Mouse (Mus musculus): ENCODE results near the gene Gtse1. TPM values are rescaled to one million over a fixed set of nuclear protein-coding genes. Genes with fewer than 3 reads are reported as not detected.
A peak's percentile ranks its signal among the peaks of the same experiment; 100 is the strongest.

Gene Gtse1
- polyA plus RNA-seq, 1 experiment from 2014 or later: 62.7 TPM

GRCm38 (mm10) chr15:85900801-85901200, 41.3 kb downstream of the Gtse1 start:
- H3K36me3 ChIP-seq (ENCODE audit: control insufficient read depth, insufficient read depth, low read length): peaks cover 2% of the 10 kb centered on the region; the same call in 1 of the 2 replicates
- no peak for DNase-seq (ENCODE audit: low spot score)
- WGBS: 85% methylated on average over 12 of the region's 12 CpGs

GRCm38 (mm10) chr15:85902505-85902904, 43.0 kb downstream of the Gtse1 start:
- Histone ChIP-seq H3K4me1 (replicated peaks; ENCODE audit: control insufficient read depth, insufficient read depth, low read length) (0 out of 2 replicates have a peak, but pooled peaks cover 2% of the 10 kb centered on the region), H3K4me3 (ENCODE audit: low read depth, low read length) (no peak overlapping the region), H3K27ac (ENCODE audit: low read depth, low read length) (no peak overlapping the region), H3K9me3 (ENCODE audit: control insufficient read depth, low read length) (no peaks in the 10 kb centered on the region), H3K36me3 (ENCODE audit: control insufficient read depth, insufficient read depth, low read length) (peaks cover 2% of the 10 kb centered on the region; the same call in 1 of the 2 replicates), H3K9ac (ENCODE audit: low read length) (no peak overlapping the region), H3K27me3 (ENCODE audit: control insufficient read depth, insufficient read depth, low read length) (no peaks in the 10 kb centered on the region), H3K4me2 (ENCODE audit: low read depth, low read length, severe bottlenecking) (no peak overlapping the region)
- no peak for DNase-seq (ENCODE audit: low spot score)
- ATAC-seq (replicated peaks; ENCODE audit: low FRiP score): no peak
- WGBS: 84% methylated on average over 10 of the region's 10 CpGs

More at GRCm38 (mm10) chr15:85900801-85901200, 41.3 kb downstream of the Gtse1 start:
- no peak overlapping the region for H3K4me3 ChIP-seq (ENCODE audit: low read depth, low read length)
- no peak overlapping the region for H3K9ac ChIP-seq (ENCODE audit: low read length)
- H3K4me1 ChIP-seq (replicated peaks; ENCODE audit: control insufficient read depth, insufficient read depth, low read length): 0 out of 2 replicates have a peak, but pooled peaks cover 2% of the 10 kb centered on the region
- no peak for ATAC-seq (replicated peaks; ENCODE audit: low FRiP score)
- H3K27ac ChIP-seq (ENCODE audit: low read depth, low read length): no peak overlapping the region
- H3K4me2 ChIP-seq (ENCODE audit: low read depth, low read length, severe bottlenecking): no peak overlapping the region
- no peaks in the 10 kb centered on the region for H3K9me3 ChIP-seq (ENCODE audit: control insufficient read depth, low read length)
- H3K27me3 ChIP-seq (ENCODE audit: control insufficient read depth, insufficient read depth, low read length): no peaks in the 10 kb centered on the region

GRCm38 (mm10) chr15:85903826-85904225, 44.3 kb downstream of the Gtse1 start:
- Histone ChIP-seq H3K4me2 (ENCODE audit: low read depth, low read length, severe bottlenecking) (no peak overlapping the region), H3K4me3 (ENCODE audit: low read depth, low read length) (no peak overlapping the region), H3K27ac (ENCODE audit: low read depth, low read length) (no peak overlapping the region), H3K9ac (ENCODE audit: low read length) (no peak overlapping the region), H3K27me3 (ENCODE audit: control insufficient read depth, insufficient read depth, low read length) (no peaks in the 10 kb centered on the region), H3K36me3 (ENCODE audit: control insufficient read depth, insufficient read depth, low read length) (peaks cover 2% of the 10 kb centered on the region; the same call in 1 of the 2 replicates), H3K4me1 (replicated peaks; ENCODE audit: control insufficient read depth, insufficient read depth, low read length) (0 out of 2 replicates have a peak, but pooled peaks cover 2% of the 10 kb centered on the region), H3K9me3 (ENCODE audit: control insufficient read depth, low read length) (no peaks in the 10 kb centered on the region)
- no peak for DNase-seq (ENCODE audit: low spot score)
- WGBS: 76% methylated on average over 8 of the region's 8 CpGs
- no peak for ATAC-seq (replicated peaks; ENCODE audit: low FRiP score)

GRCm38 (mm10) chr15:85908660-85909491, 49.3 kb downstream of the Gtse1 start:
- ATAC-seq (replicated peaks; ENCODE audit: low FRiP score): no peak
- no peak overlapping the region for H3K9ac ChIP-seq (ENCODE audit: low read length)
- H3K4me1 ChIP-seq (replicated peaks; ENCODE audit: control insufficient read depth, insufficient read depth, low read length): no peaks in the 10 kb centered on the region
- WGBS: 92% methylated on average over 7 of the region's 7 CpGs
- DNase-seq (ENCODE audit: low spot score): no peak
- no peak overlapping the region for H3K27ac ChIP-seq (ENCODE audit: low read depth, low read length)
- no peaks in the 10 kb centered on the region for H3K36me3 ChIP-seq (ENCODE audit: control insufficient read depth, insufficient read depth, low read length)
- H3K4me3 ChIP-seq (ENCODE audit: low read depth, low read length): no peak overlapping the region
- H3K4me2 ChIP-seq (ENCODE audit: low read depth, low read length, severe bottlenecking): no peak overlapping the region
- no peaks in the 10 kb centered on the region for H3K9me3 ChIP-seq (ENCODE audit: control insufficient read depth, low read length)
- H3K27me3 ChIP-seq (ENCODE audit: control insufficient read depth, insufficient read depth, low read length): no peaks in the 10 kb centered on the region

GRCm38 (mm10) chr15:85909492-85909829, 49.9 kb downstream of the Gtse1 start:
- ATAC-seq (replicated peaks; ENCODE audit: low FRiP score): no peak
- Histone ChIP-seq H3K9ac (ENCODE audit: low read length) (no peak overlapping the region), H3K4me3 (ENCODE audit: low read depth, low read length) (no peak overlapping the region), H3K9me3 (ENCODE audit: control insufficient read depth, low read length) (no peaks in the 10 kb centered on the region), H3K27ac (ENCODE audit: low read depth, low read length) (no peak overlapping the region), H3K4me2 (ENCODE audit: low read depth, low read length, severe bottlenecking) (no peak overlapping the region), H3K4me1 (replicated peaks; ENCODE audit: control insufficient read depth, insufficient read depth, low read length) (no peaks in the 10 kb centered on the region), H3K27me3 (ENCODE audit: control insufficient read depth, insufficient read depth, low read length) (no peaks in the 10 kb centered on the region), H3K36me3 (ENCODE audit: control insufficient read depth, insufficient read depth, low read length) (no peaks in the 10 kb centered on the region)
- DNase-seq (ENCODE audit: low spot score): no peak
- WGBS: 90% methylated on average over 3 of the region's 3 CpGs

GRCm38 (mm10) chr15:85909931-85910330, 50.4 kb downstream of the Gtse1 start:
- Histone ChIP-seq H3K4me2 (ENCODE audit: low read depth, low read length, severe bottlenecking) (no peak overlapping the region), H3K9ac (ENCODE audit: low read length) (no peak overlapping the region), H3K9me3 (ENCODE audit: control insufficient read depth, low read length) (no peaks in the 10 kb centered on the region), H3K4me1 (replicated peaks; ENCODE audit: control insufficient read depth, insufficient read depth, low read length) (no peaks in the 10 kb centered on the region), H3K36me3 (ENCODE audit: control insufficient read depth, insufficient read depth, low read length) (no peaks in the 10 kb centered on the region), H3K4me3 (ENCODE audit: low read depth, low read length) (no peak overlapping the region), H3K27ac (ENCODE audit: low read depth, low read length) (no peak overlapping the region), H3K27me3 (ENCODE audit: control insufficient read depth, insufficient read depth, low read length) (no peaks in the 10 kb centered on the region)
- DNase-seq (ENCODE audit: low spot score): no peak
- WGBS: 76% methylated on average over 10 of the region's 10 CpGs
- no peak for ATAC-seq (replicated peaks; ENCODE audit: low FRiP score)

GRCm38 (mm10) chr15:85913605-85914004, 54.1 kb downstream of the Gtse1 start:
- H3K27ac ChIP-seq (ENCODE audit: low read depth, low read length): no peak overlapping the region
- no peak for ATAC-seq (replicated peaks; ENCODE audit: low FRiP score)
- H3K4me1 ChIP-seq (replicated peaks; ENCODE audit: control insufficient read depth, insufficient read depth, low read length): no peaks in the 10 kb centered on the region
- H3K27me3 ChIP-seq (ENCODE audit: control insufficient read depth, insufficient read depth, low read length): no peaks in the 10 kb centered on the region
- H3K4me2 ChIP-seq (ENCODE audit: low read depth, low read length, severe bottlenecking): no peak overlapping the region
- no peak overlapping the region for H3K9ac ChIP-seq (ENCODE audit: low read length)
- DNase-seq (ENCODE audit: low spot score): peak; percentile 92
- H3K9me3 ChIP-seq (ENCODE audit: control insufficient read depth, low read length): no peaks in the 10 kb centered on the region
- WGBS: 25% methylated on average over 2 of the region's 2 CpGs
- no peaks in the 10 kb centered on the region; the same call in 1 of the 2 replicates for H3K36me3 ChIP-seq (ENCODE audit: control insufficient read depth, insufficient read depth, low read length)
- H3K4me3 ChIP-seq (ENCODE audit: low read depth, low read length): no peak overlapping the region

- DNase-seq (ENCODE audit: low spot score) (no peak), ATAC-seq (replicated peaks; ENCODE audit: low FRiP score) (no peak)
- Histone ChIP-seq H3K9ac (ENCODE audit: low read length) (no peak overlapping the region), H3K4me2 (ENCODE audit: low read depth, low read length, severe bottlenecking) (no peak overlapping the region), H3K27ac (ENCODE audit: low read depth, low read length) (no peak overlapping the region), H3K27me3 (ENCODE audit: control insufficient read depth, insufficient read depth, low read length) (no peaks in the 10 kb centered on the region), H3K4me1 (replicated peaks; ENCODE audit: control insufficient read depth, insufficient read depth, low read length) (no peaks in the 10 kb centered on the region), H3K36me3 (ENCODE audit: control insufficient read depth, insufficient read depth, low read length) (no peaks in the 10 kb centered on the region; the same call in 1 of the 2 replicates), H3K4me3 (ENCODE audit: low read depth, low read length) (no peak overlapping the region), H3K9me3 (ENCODE audit: control insufficient read depth, low read length) (no peaks in the 10 kb centered on the region)
- 58% methylated on average over 8 of the region's 8 CpGs for WGBS
Measured at GRCm38 (mm10) chr15:85919191-85919891, 59.8 kb downstream of the Gtse1 start.

Data from forebrain, embryonic 11.5 days (tissue).